Mouse (Mus musculus): ENCODE data around the gene Drg1. TPM values are rescaled to one million over a fixed set of nuclear protein-coding genes. Genes with fewer than 3 reads are reported as not detected.

Drg1 gene
- polyA plus RNA-seq, 2 experiments from 2014 or later, result 175 to 190 TPM

Other genes with a start within 250 kb of the Drg1 start
- gene Sfi1, start 73.0 kb downstream of the Drg1 start, polyA plus RNA-seq (2017; shearing (Covaris generic)), result 10 to 100 TPM; 31.5 to 46.1 TPM
- gene Eif4enif1, start 64.0 kb downstream of the Drg1 start, polyA plus RNA-seq (2017; shearing (Covaris generic)), result 10 to 100 TPM; 54.0 to 72.4 TPM
- gene Patz1, start 22.5 kb upstream of the Drg1 start, polyA plus RNA-seq (2017; shearing (Covaris generic)), result 10 to 100 TPM; 14.2 to 17.7 TPM
- gene Pik3ip1, start 64.0 kb upstream of the Drg1 start, polyA plus RNA-seq (2017; shearing (Covaris generic)), result 10 to 100 TPM; 54.8 to 78.5 TPM
- gene Limk2, start 142.8 kb upstream of the Drg1 start, polyA plus RNA-seq (2017; shearing (Covaris generic)), result 10 to 100 TPM; 70.9 to 98.5 TPM
- gene Rnf185, start 185.9 kb upstream of the Drg1 start, polyA plus RNA-seq (2017; shearing (Covaris generic)), result 10 to 100 TPM; 26.6 to 29.4 TPM
- gene Pla2g3, start 221.9 kb upstream of the Drg1 start, polyA plus RNA-seq (2017; shearing (Covaris generic)), result under 1 TPM in 1 of 2 experiments, not detected in 1; 0.20 TPM
- under 1 TPM in 1 of 2 experiments, not detected in 1; 0.13 TPM for gene Inpp5j, start 238.4 kb upstream of the Drg1 start, polyA plus RNA-seq (2017; shearing (Covaris generic))
- gene Selenom, start 248.3 kb upstream of the Drg1 start, polyA plus RNA-seq (2017; shearing (Covaris generic)), result 1 to 10 TPM; 7.6 to 8.9 TPM